Mouse (Mus musculus): ENCODE measurements around the gene Gpc2. TPM values are rescaled to one million over a fixed set of nuclear protein-coding genes. Genes with fewer than 3 reads are reported as not detected.

Gpc2 gene
- polyA plus RNA-seq, 1 experiment from 2014 or later = 2.9 TPM

DNA sequence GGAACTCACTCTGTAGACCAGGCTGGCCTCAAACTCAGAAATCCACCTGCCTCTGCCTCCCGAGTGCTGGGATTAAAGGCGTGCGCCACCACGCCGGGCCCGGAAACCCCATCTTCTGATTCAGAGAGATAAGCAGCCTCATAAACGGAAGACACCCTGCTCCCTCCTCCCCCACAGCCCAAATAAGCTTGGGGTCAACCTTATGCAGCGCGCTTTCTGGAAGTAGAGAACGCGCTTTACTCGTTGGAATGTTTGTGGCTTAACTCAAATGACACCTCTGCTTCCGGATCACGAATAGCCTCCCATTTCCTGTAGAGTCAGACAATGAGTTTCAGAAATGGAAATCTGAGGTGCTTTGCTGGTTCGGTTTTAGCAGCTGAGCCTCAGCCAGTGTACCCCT is 1.0 kb upstream of the Gpc2 start:
- H3K4me2 ChIP-seq = no peak overlapping the region
- 86% methylated on average over 15 of the region's 15 CpGs for WGBS (ENCODE audit: insufficient replicate concordance)
- H3K9ac ChIP-seq (ENCODE audit: low read depth, low read length) = no peak overlapping the region
- H3K36me3 ChIP-seq (ENCODE audit: control insufficient read depth, insufficient read depth, low read length) = 0 out of 2 replicates have a peak, but pooled peaks cover 3% of the 10 kb centered on the region
- H3K27ac ChIP-seq (ENCODE audit: low read depth, low read length) = no peak overlapping the region
- H3K4me1 ChIP-seq (ENCODE audit: control insufficient read depth, insufficient read depth, low read length) = peaks cover 3% of the 10 kb centered on the region; the same call in 1 of the 2 replicates
- no peak overlapping the region for H3K4me3 ChIP-seq (ENCODE audit: low read depth, low read length)
- H3K9me3 ChIP-seq (replicated peaks; ENCODE audit: control insufficient read depth, low read length) = no peaks in the 10 kb centered on the region; the same call in 1 of the 2 replicates
- no peak for ATAC-seq (replicated peaks; ENCODE audit: insufficient number of reproducible peaks, low FRiP score, low TSS enrichment)
- H3K27me3 ChIP-seq (ENCODE audit: control insufficient read depth, insufficient read depth, low read length) = no peaks in the 10 kb centered on the region

- 20% methylated on average over 26 of the region's 26 CpGs for WGBS (ENCODE audit: insufficient replicate concordance)
- H3K27ac ChIP-seq (ENCODE audit: low read depth, low read length) = no peak overlapping the region
- 0 out of 2 replicates have a peak, but pooled peaks cover 3% of the 10 kb centered on the region for H3K36me3 ChIP-seq (ENCODE audit: control insufficient read depth, insufficient read depth, low read length)
- peak overlapping the region; percentile 65 for H3K4me3 ChIP-seq (ENCODE audit: low read depth, low read length)
- peaks cover 3% of the 10 kb centered on the region; the same call in 1 of the 2 replicates for H3K4me1 ChIP-seq (ENCODE audit: control insufficient read depth, insufficient read depth, low read length)
- H3K9ac ChIP-seq (ENCODE audit: low read depth, low read length) = 0 out of 2 replicates have a peak overlapping the region, but pooled peaks have one; percentile 16
- no peak for ATAC-seq (replicated peaks; ENCODE audit: insufficient number of reproducible peaks, low FRiP score, low TSS enrichment)
- no peaks in the 10 kb centered on the region; the same call in 1 of the 2 replicates for H3K9me3 ChIP-seq (replicated peaks; ENCODE audit: control insufficient read depth, low read length)
- no peaks in the 10 kb centered on the region for H3K27me3 ChIP-seq (ENCODE audit: control insufficient read depth, insufficient read depth, low read length)
- H3K4me2 ChIP-seq = peak overlapping the region; percentile 80
Observed at GRCm38 (mm10) chr5:138280425-138280768, 592 bp upstream of the Gpc2 start.

DNA sequence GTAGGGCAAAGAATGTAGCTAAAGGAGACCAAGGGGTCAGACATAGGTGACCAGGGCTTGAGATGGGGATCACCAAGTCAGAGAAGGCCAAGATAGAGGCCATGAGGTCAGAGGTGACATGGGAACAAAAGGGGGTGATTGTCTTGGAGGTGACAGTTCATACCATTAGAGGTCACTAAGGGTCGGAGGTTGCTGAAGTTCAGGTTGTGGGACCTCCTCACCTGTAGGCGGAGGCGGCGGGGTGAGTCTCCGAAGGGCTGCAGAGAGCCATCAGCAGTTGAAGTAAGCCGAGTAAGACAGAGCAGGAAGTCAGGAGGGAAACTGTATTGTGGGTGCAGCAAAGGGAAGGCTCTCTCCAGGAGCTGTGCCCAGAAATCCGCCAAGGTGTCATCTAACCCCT is 1.8 kb downstream of the Gpc2 start:
- no peak overlapping the region for H3K9ac ChIP-seq (ENCODE audit: low read depth, low read length)
- H3K4me3 ChIP-seq (ENCODE audit: low read depth, low read length) = no peak overlapping the region
- H3K27ac ChIP-seq (ENCODE audit: low read depth, low read length) = no peak overlapping the region
- H3K4me1 ChIP-seq (ENCODE audit: control insufficient read depth, insufficient read depth, low read length) = peaks cover 6% of the 10 kb centered on the region; the same call in 1 of the 2 replicates
- 83% methylated on average over 7 of the region's 7 CpGs for WGBS (ENCODE audit: insufficient replicate concordance)
- peaks cover 3% of the 10 kb centered on the region; the same call in 1 of the 2 replicates for H3K27me3 ChIP-seq (ENCODE audit: control insufficient read depth, insufficient read depth, low read length)
- H3K36me3 ChIP-seq (ENCODE audit: control insufficient read depth, insufficient read depth, low read length) = peaks cover 3% of the 10 kb centered on the region; the same call in 1 of the 2 replicates
- ATAC-seq (replicated peaks; ENCODE audit: insufficient number of reproducible peaks, low FRiP score, low TSS enrichment) = no peak
- H3K9me3 ChIP-seq (replicated peaks; ENCODE audit: control insufficient read depth, low read length) = no peaks in the 10 kb centered on the region; the same call in 1 of the 2 replicates
- no peak overlapping the region for H3K4me2 ChIP-seq

DNA sequence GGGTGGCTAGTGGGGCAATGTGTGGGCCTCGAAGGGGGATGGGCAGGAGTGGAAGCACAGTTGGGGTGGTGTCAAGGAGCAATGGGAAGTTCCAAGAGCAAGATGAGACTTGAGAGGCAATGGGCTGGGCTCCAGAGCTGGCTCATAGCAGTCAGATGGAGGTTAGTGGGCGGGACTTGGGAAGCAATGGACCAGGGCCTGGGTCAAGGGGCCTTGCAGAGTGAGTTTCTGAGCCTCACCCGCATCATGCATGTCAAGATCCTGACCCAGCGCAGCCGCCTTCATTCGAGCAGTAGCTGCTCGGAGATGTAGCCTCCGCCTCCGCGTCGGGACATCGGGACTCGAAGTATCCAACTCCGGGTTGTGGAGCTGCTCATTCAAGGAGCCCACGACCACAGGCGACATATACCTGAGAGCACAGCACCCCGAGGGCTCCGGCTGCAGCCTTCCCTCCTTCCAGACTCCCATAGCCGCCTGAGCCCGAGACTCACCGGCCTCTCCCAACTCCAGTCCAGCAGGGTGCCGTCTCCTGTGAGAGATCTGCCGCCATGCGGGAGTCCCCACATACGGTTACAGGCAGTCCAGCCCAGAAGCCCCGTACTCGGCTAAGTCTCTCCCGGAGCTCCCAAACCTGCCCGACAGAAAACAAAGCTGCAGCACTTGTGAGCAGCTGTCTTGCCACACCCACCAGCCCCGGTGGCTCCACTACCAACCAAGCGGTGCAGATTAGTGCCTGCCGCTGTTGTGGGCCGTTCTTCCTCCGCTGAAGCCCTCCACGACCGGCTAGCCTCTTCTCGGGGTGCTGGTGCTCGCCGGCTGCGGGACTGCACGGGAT is 4.4 kb downstream of the Gpc2 start:
- Histone ChIP-seq H3K4me2 (peak overlapping the region; percentile 61), H3K36me3 (ENCODE audit: control insufficient read depth, insufficient read depth, low read length) (peaks cover 3% of the 10 kb centered on the region; the same call in 1 of the 2 replicates), H3K27me3 (ENCODE audit: control insufficient read depth, insufficient read depth, low read length) (peaks cover 9% of the 10 kb centered on the region), H3K4me1 (ENCODE audit: control insufficient read depth, insufficient read depth, low read length) (peaks cover 5% of the 10 kb centered on the region; the same call in 1 of the 2 replicates), H3K27ac (ENCODE audit: low read depth, low read length) (no peak overlapping the region), H3K9ac (ENCODE audit: low read depth, low read length) (peak overlapping the region; percentile 53; the same call in 1 of the 2 replicates), H3K9me3 (replicated peaks; ENCODE audit: control insufficient read depth, low read length) (no peaks in the 10 kb centered on the region), H3K4me3 (ENCODE audit: low read depth, low read length) (peak overlapping the region; percentile 18; the same call in 1 of the 2 replicates)
- WGBS (ENCODE audit: insufficient replicate concordance) = 28% methylated on average over 41 of the region's 41 CpGs
- no peak for ATAC-seq (replicated peaks; ENCODE audit: insufficient number of reproducible peaks, low FRiP score, low TSS enrichment)

GRCm38 (mm10) chr5:138274186-138274585 is 5.6 kb downstream of the Gpc2 start:
- 76% methylated on average over 8 of the region's 8 CpGs for WGBS (ENCODE audit: insufficient replicate concordance)
- no peak for ATAC-seq (replicated peaks; ENCODE audit: insufficient number of reproducible peaks, low FRiP score, low TSS enrichment)
- no peak overlapping the region for H3K27ac ChIP-seq (ENCODE audit: low read depth, low read length)

GRCm38 (mm10) chr5:138272409-138272923 is 7.3 kb downstream of the Gpc2 start, which contains the start of gene Gal3st4:
Gal3st4 (minus strand) TSS chr5:138272840.
- H3K9me3 ChIP-seq (replicated peaks; ENCODE audit: control insufficient read depth, low read length) = no peaks in the 10 kb centered on the region
- H3K4me3 ChIP-seq (ENCODE audit: low read depth, low read length) = peak within 1 kb of the TSS; percentile 6; the same call in 1 of the 2 replicates
- no peak for ATAC-seq (replicated peaks; ENCODE audit: insufficient number of reproducible peaks, low FRiP score, low TSS enrichment)
- peaks cover 3% of the 10 kb centered on the region; the same call in 1 of the 2 replicates for H3K36me3 ChIP-seq (ENCODE audit: control insufficient read depth, insufficient read depth, low read length)
- WGBS (ENCODE audit: insufficient replicate concordance) = 1% methylated on average over 12 of the region's 12 CpGs
- peaks cover 3% of the 10 kb centered on the region; the same call in 1 of the 2 replicates for H3K4me1 ChIP-seq (ENCODE audit: control insufficient read depth, insufficient read depth, low read length)
- no peak within 1 kb of the TSS for H3K27ac ChIP-seq (ENCODE audit: low read depth, low read length)
- H3K9ac ChIP-seq (ENCODE audit: low read depth, low read length) = peak within 1 kb of the TSS; percentile 58; the same call in 1 of the 2 replicates
- peaks cover 9% of the 10 kb centered on the region for H3K27me3 ChIP-seq (ENCODE audit: control insufficient read depth, insufficient read depth, low read length)
- H3K4me2 ChIP-seq = peak within 1 kb of the TSS; percentile 55

More at GRCm38 (mm10) chr5:138274186-138274585, 5.6 kb downstream of the Gpc2 start:
- Histone ChIP-seq H3K9ac (ENCODE audit: low read depth, low read length) (no peak overlapping the region), H3K9me3 (replicated peaks; ENCODE audit: control insufficient read depth, low read length) (no peaks in the 10 kb centered on the region), H3K4me2 (no peak overlapping the region), H3K36me3 (ENCODE audit: control insufficient read depth, insufficient read depth, low read length) (peaks cover 3% of the 10 kb centered on the region; the same call in 1 of the 2 replicates), H3K4me1 (ENCODE audit: control insufficient read depth, insufficient read depth, low read length) (peaks cover 3% of the 10 kb centered on the region; the same call in 1 of the 2 replicates), H3K27me3 (ENCODE audit: control insufficient read depth, insufficient read depth, low read length) (peaks cover 9% of the 10 kb centered on the region), H3K4me3 (ENCODE audit: low read depth, low read length) (no peak overlapping the region)

DNA sequence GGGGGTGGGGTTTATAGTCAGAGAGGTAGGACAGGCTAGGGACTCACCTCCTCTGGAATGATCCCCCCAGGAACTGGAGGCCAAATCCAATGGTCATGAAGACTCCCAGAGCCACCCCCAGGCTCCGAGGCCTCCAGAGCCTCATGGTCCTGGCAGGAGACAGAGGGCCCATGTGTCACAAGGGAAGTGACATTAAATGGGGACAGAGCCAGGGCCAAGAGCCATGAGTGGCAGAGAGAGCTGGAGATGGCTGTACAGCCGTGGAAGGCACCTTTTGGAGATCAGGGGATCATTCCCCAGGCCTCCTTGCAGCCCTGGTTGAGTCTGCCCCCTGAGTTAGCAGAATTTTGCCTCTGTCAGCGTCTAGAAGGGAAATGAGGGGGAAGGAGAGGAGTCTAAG is 8.6 kb downstream of the Gpc2 start:
- 67% methylated on average over 3 of the region's 3 CpGs for WGBS (ENCODE audit: insufficient replicate concordance)
- Histone ChIP-seq H3K9me3 (replicated peaks; ENCODE audit: control insufficient read depth, low read length) (no peaks in the 10 kb centered on the region), H3K9ac (ENCODE audit: low read depth, low read length) (no peak overlapping the region), H3K27ac (ENCODE audit: low read depth, low read length) (no peak overlapping the region), H3K27me3 (ENCODE audit: control insufficient read depth, insufficient read depth, low read length) (peaks cover 9% of the 10 kb centered on the region), H3K4me3 (ENCODE audit: low read depth, low read length) (no peak overlapping the region), H3K36me3 (ENCODE audit: control insufficient read depth, insufficient read depth, low read length) (no peaks in the 10 kb centered on the region; the same call in 1 of the 2 replicates), H3K4me2 (no peak overlapping the region), H3K4me1 (ENCODE audit: control insufficient read depth, insufficient read depth, low read length) (peaks cover 3% of the 10 kb centered on the region; the same call in 1 of the 2 replicates)
- no peak for ATAC-seq (replicated peaks; ENCODE audit: insufficient number of reproducible peaks, low FRiP score, low TSS enrichment)

- ATAC-seq (replicated peaks; ENCODE audit: insufficient number of reproducible peaks, low FRiP score, low TSS enrichment) = no peak
- H3K4me1 ChIP-seq (ENCODE audit: control insufficient read depth, insufficient read depth, low read length) = peaks cover 4% of the 10 kb centered on the region; the same call in 1 of the 2 replicates
- H3K9me3 ChIP-seq (replicated peaks; ENCODE audit: control insufficient read depth, low read length) = no peaks in the 10 kb centered on the region
- H3K27ac ChIP-seq (ENCODE audit: low read depth, low read length) = no peak overlapping the region
- H3K9ac ChIP-seq (ENCODE audit: low read depth, low read length) = no peak overlapping the region
- no peak overlapping the region for H3K4me2 ChIP-seq
- H3K27me3 ChIP-seq (ENCODE audit: control insufficient read depth, insufficient read depth, low read length) = peaks cover 6% of the 10 kb centered on the region
- H3K4me3 ChIP-seq (ENCODE audit: low read depth, low read length) = no peak overlapping the region
- no peaks in the 10 kb centered on the region for H3K36me3 ChIP-seq (ENCODE audit: control insufficient read depth, insufficient read depth, low read length)
- 65% methylated on average over 4 of the region's 4 CpGs for WGBS (ENCODE audit: insufficient replicate concordance)
Observed at GRCm38 (mm10) chr5:138268980-138269379, 10.8 kb downstream of the Gpc2 start.

All from heart, embryonic 11.5 days (tissue).